Mouse (Mus musculus) G1E (cell line): ENCODE measurements around the gene Zfp82.

ENCODE experiments used
- CTCF ChIP-seq: IDR thresholded peaks from 2 replicates; pipeline ENCODE4 v1.5.1; 2012; ENCODE audit warnings: low read depth, low read length, inconsistent platforms, mixed read lengths
- GATA1 ChIP-seq: IDR thresholded peaks from 2 replicates; pipeline ENCODE4 v1.6.1; 2012; ENCODE audit warnings: borderline replicate concordance, low read length, inconsistent platforms, mixed read lengths
- POLR2AphosphoS5 ChIP-seq: IDR thresholded peaks from 2 replicates; pipeline ENCODE4 v1.6.1; 2012; ENCODE audit warnings: low read depth, low read length, inconsistent platforms; ENCODE audit not compliant: insufficient replicate concordance
- TAL1 ChIP-seq: conservative IDR thresholded peaks from 2 replicates; pipeline ENCODE4 v1.6.1; 2012; ENCODE audit warnings: low read depth, low read length, inconsistent platforms, mixed read lengths

DNA sequence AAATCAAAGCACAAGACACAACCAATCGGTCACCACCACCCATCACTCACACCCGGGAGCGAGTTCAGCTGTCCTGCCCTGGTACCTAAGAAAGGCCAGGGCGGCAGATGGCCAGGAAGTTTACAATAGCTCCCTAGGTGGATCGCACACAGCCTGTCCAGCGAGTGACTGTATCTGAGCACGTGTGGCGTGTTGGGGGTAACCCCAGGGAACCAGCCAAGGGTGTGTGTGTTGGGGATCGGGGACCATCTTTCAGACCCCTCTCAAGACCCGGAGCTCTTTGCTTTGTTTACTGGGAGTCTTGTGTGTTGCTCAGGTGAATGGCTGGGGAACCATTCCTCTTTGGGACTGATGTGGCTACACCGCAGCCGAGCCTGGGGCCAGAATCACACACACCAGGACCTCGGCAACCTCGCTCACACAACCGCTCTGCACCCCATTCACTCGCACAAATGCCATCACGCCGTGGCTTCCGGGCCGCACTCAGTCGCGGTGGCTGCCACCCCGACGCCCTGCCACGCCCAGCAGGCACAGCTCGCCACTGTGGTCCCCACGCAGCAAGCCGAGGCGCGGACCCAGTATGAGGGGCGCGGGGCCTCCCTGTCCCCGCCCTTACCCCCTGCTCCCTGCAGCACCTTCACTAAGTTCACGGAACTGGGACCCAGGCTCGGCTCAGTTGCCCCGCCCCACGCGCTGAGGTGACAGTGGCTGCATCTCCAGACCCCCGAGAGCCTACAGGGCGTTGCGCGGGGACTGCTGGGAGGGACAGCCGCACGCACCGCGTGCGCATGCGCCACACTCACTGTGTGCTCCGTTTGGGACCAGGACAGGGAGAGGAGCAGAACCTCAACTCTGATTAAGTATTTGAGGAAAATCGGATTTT is at the start of gene Zfp82:
- TF ChIP-seq POLR2AphosphoS5 = no peak
- no peak for TF ChIP-seq CTCF
- no peak for TF ChIP-seq GATA1
- TF ChIP-seq TAL1 = no peak
